Mouse (Mus musculus) central nervous system, embryonic 18 days (tissue): ENCODE data around the gene Olfr493. TPM values are rescaled to one million over a fixed set of nuclear protein-coding genes. Genes with fewer than 3 reads are reported as not detected.

Source experiments
- polyA plus RNA-seq: library from polyadenylated mRNA; depleted of rRNA; stranded (reverse); fragments of >200 nt; gene quantifications from 2 replicates; pipeline ENCODE4 v1.2.3, GENCODE M21; 2012; rRNA removed

Gene Olfr493
- polyA plus RNA-seq, result not detected in 2 replicates

DNA sequence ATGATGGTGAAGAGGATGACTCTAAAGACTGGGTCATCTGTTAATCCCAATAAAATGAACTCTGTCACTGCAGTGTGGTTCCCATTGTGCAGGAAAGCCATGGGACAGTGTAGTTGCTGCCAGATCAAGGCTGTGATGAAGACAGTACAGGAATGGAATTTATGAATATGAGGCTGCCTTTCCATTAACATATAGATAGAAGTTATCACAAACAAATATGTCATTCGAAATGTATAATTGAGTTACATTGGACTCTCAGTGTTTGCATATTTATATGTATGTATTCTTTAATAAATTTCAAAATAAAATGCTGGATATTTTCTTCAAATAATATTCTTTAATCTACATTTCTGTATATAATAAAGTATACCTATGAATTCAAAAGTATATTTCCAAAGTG lies at the start of gene Olfr493:
Gene Olfr493 (minus strand): TSS at position 101 of the 400 bp plus-strand sequence.

GRCm38 (mm10) chr7:108392867-108393266 lies 46.1 kb upstream of the Olfr493 start, which contains the start of gene Olfr495:
Gene Olfr495 (plus strand): TSS chr7:108393167.

DNA sequence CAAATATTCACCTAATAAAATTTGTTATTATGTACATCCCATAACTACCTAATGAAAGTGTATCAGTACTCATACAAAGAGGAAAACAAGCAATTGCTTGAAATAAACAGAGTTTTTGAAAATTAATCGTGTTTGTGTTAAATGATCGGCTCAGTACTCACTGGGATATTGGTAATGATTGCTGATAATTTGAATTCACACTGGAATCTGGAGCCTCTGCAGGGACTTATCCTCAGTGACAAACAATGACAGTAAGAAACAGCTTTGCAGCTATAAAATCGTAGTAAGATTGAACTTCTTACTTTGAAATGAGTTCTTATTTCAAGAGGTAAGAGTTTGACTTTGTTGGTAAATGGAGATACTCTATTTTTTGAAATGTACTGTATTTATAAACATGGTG lies 18.3 kb upstream of the Olfr493 start, which contains the start of gene Olfr494:
Gene Olfr494 (plus strand): TSS at position 301 of the 400 bp plus-strand sequence.

DNA sequence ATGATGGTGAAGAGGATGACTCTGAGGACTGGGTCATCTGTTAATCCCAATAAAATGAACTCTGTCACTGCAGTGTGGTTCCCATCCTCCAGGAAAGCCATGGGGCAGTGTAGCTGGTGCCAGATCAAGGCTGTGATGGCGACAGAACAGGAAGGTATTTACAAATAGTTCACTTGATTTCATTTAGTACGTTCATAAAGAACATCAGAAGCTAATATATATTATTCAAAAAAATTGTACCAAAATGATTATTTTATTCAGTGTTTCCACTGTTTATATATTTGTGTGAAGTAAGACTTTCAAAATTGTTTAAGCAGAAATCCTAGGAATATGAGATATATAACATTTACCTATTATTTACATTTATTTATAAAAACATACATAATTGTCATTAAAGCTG lies 23.2 kb downstream of the Olfr493 start, which contains the start of gene Olfr492:
Gene Olfr492 (minus strand): TSS at position 101 of the 400 bp plus-strand sequence.

DNA sequence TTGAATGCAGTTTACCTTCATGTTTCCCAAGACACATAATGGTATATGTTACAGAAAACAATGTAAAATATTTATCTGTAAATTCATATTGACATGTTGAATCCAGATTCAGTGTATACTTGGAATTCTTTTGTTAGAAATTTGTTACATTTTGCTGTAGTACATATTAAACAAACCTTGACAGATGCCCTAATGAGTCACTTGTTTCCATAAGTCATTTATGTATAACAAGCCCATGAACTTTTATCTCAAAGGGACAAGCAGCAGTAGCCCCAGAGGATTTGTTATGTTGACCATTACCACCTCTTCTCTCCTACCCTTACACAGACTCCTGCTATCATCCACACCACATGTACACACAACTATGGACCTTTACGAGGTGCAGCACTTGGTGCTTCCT lies 33.6 kb downstream of the Olfr493 start, which contains the start of gene Olfr491:
Gene Olfr491 (plus strand): TSS at position 301 of the 400 bp plus-strand sequence.

Other genes starting within 250 kb of the Olfr493 start
- gene Olfr482, start 249.4 kb downstream of the Olfr493 start, polyA plus RNA-seq, result not detected in 2 replicates
- gene Olfr483, start 246.1 kb downstream of the Olfr493 start, polyA plus RNA-seq, result not detected in 2 replicates
- gene Olfr484, start 219.5 kb downstream of the Olfr493 start, polyA plus RNA-seq, result not detected in 2 replicates
- gene Olfr485, start 187.1 kb downstream of the Olfr493 start, polyA plus RNA-seq, result not detected in 2 replicates
- gene Olfr486, start 174.2 kb downstream of the Olfr493 start, polyA plus RNA-seq, result not detected in 2 replicates
- not detected in 2 replicates for gene Olfr487, start 132.3 kb downstream of the Olfr493 start, polyA plus RNA-seq
- not detected in 2 replicates for gene Olfr488, start 88.6 kb downstream of the Olfr493 start, polyA plus RNA-seq
- not detected in 2 replicates for gene Olfr490, start 58.0 kb downstream of the Olfr493 start, polyA plus RNA-seq
- gene Olfr491, start 33.5 kb downstream of the Olfr493 start, polyA plus RNA-seq, result not detected in 2 replicates
- not detected in 2 replicates for gene Olfr492, start 23.3 kb downstream of the Olfr493 start, polyA plus RNA-seq
- gene Olfr494, start 18.4 kb upstream of the Olfr493 start, polyA plus RNA-seq, result not detected in 2 replicates
- not detected in 2 replicates for gene Olfr495, start 46.2 kb upstream of the Olfr493 start, polyA plus RNA-seq
- gene Olfr497, start 73.4 kb upstream of the Olfr493 start, polyA plus RNA-seq, result not detected in 2 replicates
- gene Olfr498, start 118.3 kb upstream of the Olfr493 start, polyA plus RNA-seq, result not detected in 2 replicates
- gene Olfr502, start 178.1 kb upstream of the Olfr493 start, polyA plus RNA-seq, result not detected in 2 replicates
- not detected in 2 replicates for gene Olfr503, start 197.5 kb upstream of the Olfr493 start, polyA plus RNA-seq
- not detected in 2 replicates for gene Olfr504, start 218.8 kb upstream of the Olfr493 start, polyA plus RNA-seq